Mouse (Mus musculus): ENCODE measurements at regions not wholly inside any gene's neighbourhood (a gene's known extent, or its start where the extent isn't known, plus 50 kb on each side); places are given as distances from the start of the nearest gene placed in this dataset.

DNA sequence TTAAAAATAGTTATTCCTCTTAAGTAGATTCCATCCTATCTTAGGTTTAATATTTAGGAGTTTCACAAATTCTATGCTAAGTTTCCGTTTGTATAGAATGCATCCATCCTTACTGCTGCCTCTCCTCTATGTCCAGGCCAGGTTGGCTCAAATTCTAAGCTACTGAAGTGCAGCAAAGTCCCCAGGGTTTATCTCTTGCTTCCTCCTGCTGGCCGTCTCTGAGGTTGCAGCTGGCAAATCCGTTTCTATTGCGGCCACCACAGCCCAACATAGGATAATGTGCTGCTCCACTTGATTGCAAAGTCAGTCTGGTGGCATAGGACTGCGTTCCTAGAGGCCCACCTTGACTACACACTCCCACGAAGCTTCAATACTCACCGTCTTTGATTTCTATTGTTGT is 389.7 kb upstream of the Robo2 start:
- Histone ChIP-seq H3K27ac (ENCODE audit: low read depth) (no peak overlapping the region), H3K9me3 (replicated peaks; ENCODE audit: control insufficient read depth, low read length) (no peaks in the 10 kb centered on the region), H3K9ac (replicated peaks; ENCODE audit: low read depth, low read length) (no peak overlapping the region), H3K4me3 (ENCODE audit: low read depth, low read length) (no peak overlapping the region), H3K4me1 (ENCODE audit: control insufficient read depth, insufficient read depth) (no peaks in the 10 kb centered on the region), H3K36me3 (replicated peaks; ENCODE audit: control insufficient read depth, insufficient read depth, low read length) (no peaks in the 10 kb centered on the region), H3K27me3 (ENCODE audit: control insufficient read depth, insufficient read depth, low read length) (no peaks in the 10 kb centered on the region), H3K4me2 (ENCODE audit: low read depth, low read length) (no peak overlapping the region)
- DNase-seq (ENCODE audit: low spot score) (peak; percentile 59), ATAC-seq (ENCODE audit: insufficient read depth, low read depth) (peak; percentile 74)
- TF ChIP-seq CTCF (IDR thresholded peaks at IDR 0.05; ENCODE audit: low read depth) (peak; percentile 81), EP300 (IDR thresholded peaks at IDR 0.05; ENCODE audit: low read depth) (no peak)
- 13% methylated on average over 7 of the region's 7 CpGs for WGBS

GRCm38 (mm10) chr16:74796303-74796653 is 384.7 kb upstream of the Robo2 start:
- no peak for DNase-seq (ENCODE audit: low spot score)

DNA sequence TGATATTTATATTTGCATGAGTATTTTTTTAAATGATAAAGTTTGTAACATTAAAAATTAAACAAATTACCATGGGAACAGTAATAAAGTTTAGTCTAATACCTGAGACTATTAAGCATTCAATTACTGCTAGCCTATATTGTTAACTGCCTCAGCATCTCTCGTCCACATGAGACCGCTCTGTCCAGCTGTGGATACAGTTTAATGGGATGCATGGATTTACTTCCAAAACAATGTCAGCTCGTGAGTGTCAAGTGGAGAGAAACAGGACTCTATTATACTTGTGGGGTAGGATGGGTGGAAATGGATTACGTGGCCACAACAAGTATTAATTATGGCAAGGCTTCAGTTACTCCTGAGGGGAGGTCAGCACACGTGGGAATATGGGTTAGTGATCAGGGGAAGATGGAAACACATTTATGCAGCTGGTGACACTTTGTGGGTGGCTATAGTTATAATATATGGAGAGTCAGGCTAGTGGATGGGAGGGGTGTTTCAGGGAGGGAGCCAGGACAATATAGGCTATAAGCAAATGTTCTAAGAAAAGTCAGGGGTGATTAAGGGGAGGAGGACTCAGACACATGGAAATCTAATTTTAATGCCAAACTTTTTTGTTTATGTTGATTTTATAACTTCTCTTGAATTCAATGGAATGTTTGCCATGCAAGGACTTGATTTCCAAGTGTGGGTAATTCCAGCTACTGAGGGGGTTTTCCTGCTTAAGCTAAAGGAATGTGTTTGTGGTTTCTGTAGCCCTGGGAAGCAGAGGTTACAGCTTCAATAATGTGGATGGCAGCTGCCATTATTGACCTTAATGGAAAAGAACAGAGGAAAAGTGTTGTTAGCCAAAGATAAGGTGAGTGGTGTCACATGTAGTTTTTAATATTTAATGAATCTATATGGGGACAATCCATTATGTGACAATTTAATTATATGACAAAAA is 384.0 kb upstream of the Robo2 start:
- no peak for ATAC-seq (ENCODE audit: insufficient read depth, low read depth)
- H3K36me3 ChIP-seq (replicated peaks; ENCODE audit: control insufficient read depth, insufficient read depth, low read length), result no peaks in the 10 kb centered on the region
- H3K9me3 ChIP-seq (replicated peaks; ENCODE audit: control insufficient read depth, low read length), result no peaks in the 10 kb centered on the region
- no peaks in the 10 kb centered on the region for H3K27me3 ChIP-seq (ENCODE audit: control insufficient read depth, insufficient read depth, low read length)
- H3K9ac ChIP-seq (replicated peaks; ENCODE audit: low read depth, low read length), result no peak overlapping the region
- DNase-seq (ENCODE audit: low spot score), result no peak
- no peak overlapping the region for H3K4me2 ChIP-seq (ENCODE audit: low read depth, low read length)
- no peaks in the 10 kb centered on the region for H3K4me1 ChIP-seq (ENCODE audit: control insufficient read depth, insufficient read depth)
- H3K27ac ChIP-seq (ENCODE audit: low read depth), result no peak overlapping the region
- no peak overlapping the region for H3K4me3 ChIP-seq (ENCODE audit: low read depth, low read length)
- WGBS, result 66% methylated on average over 5 of the region's 5 CpGs
- TF ChIP-seq CTCF (IDR thresholded peaks at IDR 0.05; ENCODE audit: low read depth) (no peak), EP300 (IDR thresholded peaks at IDR 0.05; ENCODE audit: low read depth) (no peak)

More at GRCm38 (mm10) chr16:74796303-74796653, 384.7 kb upstream of the Robo2 start:
- 68% methylated on average over 2 of the region's 2 CpGs for WGBS
- no peak overlapping the region for H3K27ac ChIP-seq (ENCODE audit: low read depth)
- H3K9me3 ChIP-seq (replicated peaks; ENCODE audit: control insufficient read depth, low read length), result no peaks in the 10 kb centered on the region
- no peaks in the 10 kb centered on the region for H3K4me1 ChIP-seq (ENCODE audit: control insufficient read depth, insufficient read depth)
- H3K4me2 ChIP-seq (ENCODE audit: low read depth, low read length), result no peak overlapping the region
- H3K27me3 ChIP-seq (ENCODE audit: control insufficient read depth, insufficient read depth, low read length), result no peaks in the 10 kb centered on the region
- no peak overlapping the region for H3K4me3 ChIP-seq (ENCODE audit: low read depth, low read length)
- no peak overlapping the region for H3K9ac ChIP-seq (replicated peaks; ENCODE audit: low read depth, low read length)
- no peak for TF ChIP-seq EP300 (IDR thresholded peaks at IDR 0.05; ENCODE audit: low read depth)
- no peak for TF ChIP-seq CTCF (IDR thresholded peaks at IDR 0.05; ENCODE audit: low read depth)
- H3K36me3 ChIP-seq (replicated peaks; ENCODE audit: control insufficient read depth, insufficient read depth, low read length), result no peaks in the 10 kb centered on the region
- no peak for ATAC-seq (ENCODE audit: insufficient read depth, low read depth)

GRCm38 (mm10) chr16:74785365-74786119 is 373.9 kb upstream of the Robo2 start:
- H3K9ac ChIP-seq (replicated peaks; ENCODE audit: low read depth, low read length), result no peak overlapping the region
- H3K36me3 ChIP-seq (replicated peaks; ENCODE audit: control insufficient read depth, insufficient read depth, low read length), result no peaks in the 10 kb centered on the region
- no peak overlapping the region for H3K4me2 ChIP-seq (ENCODE audit: low read depth, low read length)
- TF ChIP-seq CTCF (IDR thresholded peaks at IDR 0.05; ENCODE audit: low read depth), result no peak
- DNase-seq (ENCODE audit: low spot score) (no peak), ATAC-seq (ENCODE audit: insufficient read depth, low read depth) (no peak)
- H3K4me1 ChIP-seq (ENCODE audit: control insufficient read depth, insufficient read depth), result no peaks in the 10 kb centered on the region
- H3K4me3 ChIP-seq (ENCODE audit: low read depth, low read length), result no peak overlapping the region
- no peaks in the 10 kb centered on the region for H3K27me3 ChIP-seq (ENCODE audit: control insufficient read depth, insufficient read depth, low read length)
- 84% methylated on average over 9 of the region's 9 CpGs for WGBS
- H3K9me3 ChIP-seq (replicated peaks; ENCODE audit: control insufficient read depth, low read length), result no peaks in the 10 kb centered on the region
- no peak overlapping the region for H3K27ac ChIP-seq (ENCODE audit: low read depth)

DNA sequence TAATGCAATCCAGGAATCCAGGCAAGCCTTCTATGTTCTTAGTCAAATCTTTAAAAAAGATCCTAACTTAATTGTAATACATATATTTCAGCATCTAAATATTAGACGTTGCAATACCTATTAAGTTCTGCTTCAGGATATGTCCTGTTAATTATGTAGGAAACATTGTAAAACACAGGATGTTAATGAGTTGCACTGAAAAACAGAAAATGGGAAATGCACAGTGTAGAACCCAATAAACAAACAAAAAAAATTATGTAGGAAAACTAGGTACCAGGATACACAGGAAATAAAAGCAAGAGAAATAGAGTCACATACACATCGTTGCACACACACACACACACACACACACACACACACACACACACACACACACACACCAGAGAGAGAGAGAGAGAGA is 368.8 kb upstream of the Robo2 start:
- 74% methylated on average over 2 of the region's 2 CpGs for WGBS
- H3K9ac ChIP-seq (replicated peaks; ENCODE audit: low read depth, low read length), result no peak overlapping the region
- TF ChIP-seq CTCF (IDR thresholded peaks at IDR 0.05; ENCODE audit: low read depth) (no peak), EP300 (IDR thresholded peaks at IDR 0.05; ENCODE audit: low read depth) (no peak)
- no peak for ATAC-seq (ENCODE audit: insufficient read depth, low read depth)
- H3K9me3 ChIP-seq (replicated peaks; ENCODE audit: control insufficient read depth, low read length), result no peaks in the 10 kb centered on the region
- no peak for DNase-seq (ENCODE audit: low spot score)
- H3K27ac ChIP-seq (ENCODE audit: low read depth), result no peak overlapping the region
- no peaks in the 10 kb centered on the region for H3K4me1 ChIP-seq (ENCODE audit: control insufficient read depth, insufficient read depth)
- H3K27me3 ChIP-seq (ENCODE audit: control insufficient read depth, insufficient read depth, low read length), result no peaks in the 10 kb centered on the region
- H3K4me3 ChIP-seq (ENCODE audit: low read depth, low read length), result no peak overlapping the region
- H3K4me2 ChIP-seq (ENCODE audit: low read depth, low read length), result no peak overlapping the region
- H3K36me3 ChIP-seq (replicated peaks; ENCODE audit: control insufficient read depth, insufficient read depth, low read length), result no peaks in the 10 kb centered on the region
